Mouse (Mus musculus) ovary, postnatal 36 days (tissue): ENCODE measurements at regions not wholly inside any gene's neighbourhood (a gene's known extent, or its start where the extent isn't known, plus 50 kb on each side); places are given as distances from the start of the nearest gene placed in this dataset.

ENCODE experiments used
- DNase-seq: peaks from one replicate; pipeline ENCODE4 v3.0.0; 2022; ENCODE audit warnings: low spot score, mixed read lengths

- no peak for DNase-seq
Measured at GRCm38 (mm10) chr5:45025383-45025782, 225.9 kb upstream of the Ldb2 start.

GRCm38 (mm10) chr5:45007930-45008329, 208.4 kb upstream of the Ldb2 start:
- no peak for DNase-seq

GRCm38 (mm10) chr5:45000996-45001395, 201.5 kb upstream of the Ldb2 start:
- no peak for DNase-seq

- no peak for DNase-seq
Measured at GRCm38 (mm10) chr5:44999032-44999431, 199.6 kb upstream of the Ldb2 start.

- DNase-seq, result peak; percentile 5
Measured at GRCm38 (mm10) chr5:44975456-44976195, 176.1 kb upstream of the Ldb2 start.

- DNase-seq, result no peak
Measured at GRCm38 (mm10) chr5:44943023-44943921, 143.8 kb upstream of the Ldb2 start.

GRCm38 (mm10) chr5:44942575-44942974, 143.1 kb upstream of the Ldb2 start:
- no peak for DNase-seq

- no peak for DNase-seq
Measured at GRCm38 (mm10) chr5:44925476-44925875, 126.0 kb upstream of the Ldb2 start.

GRCm38 (mm10) chr5:44922129-44922775, 122.8 kb upstream of the Ldb2 start:
- no peak for DNase-seq

- DNase-seq, result no peak
Measured at GRCm38 (mm10) chr5:44917816-44918213, 118.3 kb upstream of the Ldb2 start.

GRCm38 (mm10) chr5:44917173-44917815, 117.8 kb upstream of the Ldb2 start:
- DNase-seq, result no peak

- no peak for DNase-seq
Measured at GRCm38 (mm10) chr5:44902541-44902940, 103.1 kb upstream of the Ldb2 start.

GRCm38 (mm10) chr5:44886566-44887070, 87.1 kb upstream of the Ldb2 start:
- DNase-seq, result no peak

GRCm38 (mm10) chr5:44876946-44877345, 77.5 kb upstream of the Ldb2 start:
- peak; percentile 12 for DNase-seq

- DNase-seq, result no peak
Measured at GRCm38 (mm10) chr5:44872243-44872642, 72.8 kb upstream of the Ldb2 start.

GRCm38 (mm10) chr5:44863887-44864286, 64.4 kb upstream of the Ldb2 start:
- no peak for DNase-seq

GRCm38 (mm10) chr5:44863349-44863748, 63.9 kb upstream of the Ldb2 start:
- no peak for DNase-seq

- no peak for DNase-seq
Measured at GRCm38 (mm10) chr5:44854189-44854588, 54.7 kb upstream of the Ldb2 start.
